Mouse (Mus musculus): ENCODE data around the gene Sept9.

Gene Sept9

GRCm38 (mm10) chr11:117316441-117317331 lies 117.2 kb downstream of the Sept9 start:
- peak; percentile 59 for DNase-seq

- DNase-seq: peak; percentile 84
These were observed 118.1 kb downstream of the Sept9 start for GRCm38 (mm10) chr11:117317429-117318101.

GRCm38 (mm10) chr11:117318202-117318601 lies 118.7 kb downstream of the Sept9 start:
- peak; percentile 67 for DNase-seq

GRCm38 (mm10) chr11:117318731-117319542 lies 119.5 kb downstream of the Sept9 start:
- DNase-seq: peak; percentile 79

- DNase-seq: peak; percentile 74
These were observed 120.3 kb downstream of the Sept9 start for GRCm38 (mm10) chr11:117319543-117320335.

- peak; percentile 48 for DNase-seq
These were observed 121.0 kb downstream of the Sept9 start for GRCm38 (mm10) chr11:117320482-117320881.

GRCm38 (mm10) chr11:117321311-117321971 lies 122.0 kb downstream of the Sept9 start:
- DNase-seq: peak; percentile 28

GRCm38 (mm10) chr11:117322311-117322710 lies 122.8 kb downstream of the Sept9 start:
- DNase-seq: no peak

GRCm38 (mm10) chr11:117322730-117323579 lies 123.5 kb downstream of the Sept9 start:
- DNase-seq: peak; percentile 23

GRCm38 (mm10) chr11:117323976-117324574 lies 124.6 kb downstream of the Sept9 start:
- DNase-seq: peak; percentile 24

GRCm38 (mm10) chr11:117324718-117325117 lies 125.3 kb downstream of the Sept9 start:
- DNase-seq: peak; percentile 28

GRCm38 (mm10) chr11:117325131-117325467 lies 125.6 kb downstream of the Sept9 start:
- DNase-seq: peak; percentile 60

GRCm38 (mm10) chr11:117325468-117326139 lies 126.1 kb downstream of the Sept9 start:
- peak; percentile 94 for DNase-seq

GRCm38 (mm10) chr11:117326140-117326725 lies 126.8 kb downstream of the Sept9 start:
- DNase-seq: peak; percentile 72

- DNase-seq: peak; percentile 72
These were observed 127.6 kb downstream of the Sept9 start for GRCm38 (mm10) chr11:117326867-117327600.

GRCm38 (mm10) chr11:117327633-117328032 lies 128.2 kb downstream of the Sept9 start:
- peak; percentile 36 for DNase-seq

GRCm38 (mm10) chr11:117330076-117330950 lies 130.9 kb downstream of the Sept9 start:
- peak; percentile 38 for DNase-seq

GRCm38 (mm10) chr11:117330951-117331254 lies 131.4 kb downstream of the Sept9 start:
- no peak for DNase-seq

Measured in thymus, postnatal 14 days (tissue).